Mouse (Mus musculus): ENCODE measurements around the gene Adora1. TPM values are rescaled to one million over a fixed set of nuclear protein-coding genes. Genes with fewer than 3 reads are reported as not detected.

The Adora1 gene
- polyA plus RNA-seq, 1 experiment: not detected

GRCm38 (mm10) chr1:134162510-134163225 is 72.6 kb downstream of the Adora1 start:
- Histone ChIP-seq H3K4me1 (ENCODE audit: control insufficient read depth, insufficient read depth, low read length) (peaks cover 3% of the 10 kb centered on the region; the same call in 1 of the 2 replicates), H3K4me3 (ENCODE audit: insufficient read depth, low read length) (no peak overlapping the region), H3K27ac (ENCODE audit: insufficient read depth, low read depth, low read length) (no peak overlapping the region)
- TF ChIP-seq CTCF (IDR thresholded peaks at IDR 0.05; ENCODE audit: low read depth, low read length): no peak
- TF ChIP-seq POLR2A (IDR thresholded peaks at IDR 0.05; ENCODE audit: borderline replicate concordance, low read depth, low read length): no peak

- no peak overlapping the region for H3K4me3 ChIP-seq (ENCODE audit: insufficient read depth, low read length)
- TF ChIP-seq CTCF (IDR thresholded peaks at IDR 0.05; ENCODE audit: low read depth, low read length) (no peak), POLR2A (IDR thresholded peaks at IDR 0.05; ENCODE audit: borderline replicate concordance, low read depth, low read length) (no peak)
- H3K4me1 ChIP-seq (ENCODE audit: control insufficient read depth, insufficient read depth, low read length): peaks cover 3% of the 10 kb centered on the region; the same call in 1 of the 2 replicates
These were observed 73.8 kb downstream of the Adora1 start for GRCm38 (mm10) chr1:134161399-134161798.

GRCm38 (mm10) chr1:134160404-134160803 is 74.8 kb downstream of the Adora1 start:
- H3K27ac ChIP-seq (ENCODE audit: insufficient read depth, low read depth, low read length): no peak overlapping the region
- no peak overlapping the region for H3K4me3 ChIP-seq (ENCODE audit: insufficient read depth, low read length)
- TF ChIP-seq CTCF (IDR thresholded peaks at IDR 0.05; ENCODE audit: low read depth, low read length): no peak
- TF ChIP-seq POLR2A (IDR thresholded peaks at IDR 0.05; ENCODE audit: borderline replicate concordance, low read depth, low read length): no peak
- peaks cover 3% of the 10 kb centered on the region; the same call in 1 of the 2 replicates for H3K4me1 ChIP-seq (ENCODE audit: control insufficient read depth, insufficient read depth, low read length)

More at GRCm38 (mm10) chr1:134161399-134161798, 73.8 kb downstream of the Adora1 start:
- H3K27ac ChIP-seq (ENCODE audit: insufficient read depth, low read depth, low read length): no peak overlapping the region

GRCm38 (mm10) chr1:134154655-134155054 is 80.6 kb downstream of the Adora1 start:
- H3K4me3 ChIP-seq (ENCODE audit: insufficient read depth, low read length): no peak overlapping the region
- H3K4me1 ChIP-seq (ENCODE audit: control insufficient read depth, insufficient read depth, low read length): no peaks in the 10 kb centered on the region
- no peak overlapping the region for H3K27ac ChIP-seq (ENCODE audit: insufficient read depth, low read depth, low read length)
- TF ChIP-seq POLR2A (IDR thresholded peaks at IDR 0.05; ENCODE audit: borderline replicate concordance, low read depth, low read length): no peak
- TF ChIP-seq CTCF (IDR thresholded peaks at IDR 0.05; ENCODE audit: low read depth, low read length): no peak

GRCm38 (mm10) chr1:134154121-134154520 is 81.1 kb downstream of the Adora1 start:
- no peak overlapping the region for H3K4me3 ChIP-seq (ENCODE audit: insufficient read depth, low read length)
- H3K27ac ChIP-seq (ENCODE audit: insufficient read depth, low read depth, low read length): no peak overlapping the region
- no peaks in the 10 kb centered on the region for H3K4me1 ChIP-seq (ENCODE audit: control insufficient read depth, insufficient read depth, low read length)
- TF ChIP-seq POLR2A (IDR thresholded peaks at IDR 0.05; ENCODE audit: borderline replicate concordance, low read depth, low read length): no peak
- no peak for TF ChIP-seq CTCF (IDR thresholded peaks at IDR 0.05; ENCODE audit: low read depth, low read length)

- Histone ChIP-seq H3K4me3 (ENCODE audit: insufficient read depth, low read length) (no peak overlapping the region), H3K27ac (ENCODE audit: insufficient read depth, low read depth, low read length) (no peak overlapping the region), H3K4me1 (ENCODE audit: control insufficient read depth, insufficient read depth, low read length) (no peaks in the 10 kb centered on the region)
- TF ChIP-seq POLR2A (IDR thresholded peaks at IDR 0.05; ENCODE audit: borderline replicate concordance, low read depth, low read length): no peak
- TF ChIP-seq CTCF (IDR thresholded peaks at IDR 0.05; ENCODE audit: low read depth, low read length): no peak
These were observed 82.3 kb downstream of the Adora1 start for GRCm38 (mm10) chr1:134152626-134153590.

- Histone ChIP-seq H3K27ac (ENCODE audit: insufficient read depth, low read depth, low read length) (no peak overlapping the region), H3K4me1 (ENCODE audit: control insufficient read depth, insufficient read depth, low read length) (no peaks in the 10 kb centered on the region), H3K4me3 (ENCODE audit: insufficient read depth, low read length) (no peak overlapping the region)
- no peak for TF ChIP-seq POLR2A (IDR thresholded peaks at IDR 0.05; ENCODE audit: borderline replicate concordance, low read depth, low read length)
- TF ChIP-seq CTCF (IDR thresholded peaks at IDR 0.05; ENCODE audit: low read depth, low read length): peak; percentile 48
These were observed 83.4 kb downstream of the Adora1 start for GRCm38 (mm10) chr1:134151655-134152412.

- no peaks in the 10 kb centered on the region for H3K4me1 ChIP-seq (ENCODE audit: control insufficient read depth, insufficient read depth, low read length)
- no peak overlapping the region for H3K27ac ChIP-seq (ENCODE audit: insufficient read depth, low read depth, low read length)
- H3K4me3 ChIP-seq (ENCODE audit: insufficient read depth, low read length): no peak overlapping the region
- TF ChIP-seq POLR2A (IDR thresholded peaks at IDR 0.05; ENCODE audit: borderline replicate concordance, low read depth, low read length) (no peak), CTCF (IDR thresholded peaks at IDR 0.05; ENCODE audit: low read depth, low read length) (no peak)
These were observed 84.5 kb downstream of the Adora1 start for GRCm38 (mm10) chr1:134150745-134151144.

GRCm38 (mm10) chr1:134150076-134150475 is 85.2 kb downstream of the Adora1 start:
- no peak for TF ChIP-seq CTCF (IDR thresholded peaks at IDR 0.05; ENCODE audit: low read depth, low read length)
- TF ChIP-seq POLR2A (IDR thresholded peaks at IDR 0.05; ENCODE audit: borderline replicate concordance, low read depth, low read length): no peak
- H3K4me3 ChIP-seq (ENCODE audit: insufficient read depth, low read length): no peak overlapping the region
- no peaks in the 10 kb centered on the region for H3K4me1 ChIP-seq (ENCODE audit: control insufficient read depth, insufficient read depth, low read length)
- no peak overlapping the region for H3K27ac ChIP-seq (ENCODE audit: insufficient read depth, low read depth, low read length)

Other genes with a start within 250 kb of the Adora1 start
- gene Fmod, start 198.2 kb downstream of the Adora1 start, polyA plus RNA-seq (2012; ENCODE audit: insufficient read depth, insufficient read length, missing spikeins): not detected in 2 replicates
- gene Btg2, start 156.3 kb downstream of the Adora1 start, polyA plus RNA-seq (2012; ENCODE audit: insufficient read depth, insufficient read length, missing spikeins): 52.4 and 54.4 TPM in 2 replicates
- gene Chit1, start 124.2 kb downstream of the Adora1 start, polyA plus RNA-seq (2012; ENCODE audit: insufficient read depth, insufficient read length, missing spikeins): not detected in 2 replicates
- gene Chil1, start 53.3 kb downstream of the Adora1 start, polyA plus RNA-seq (2012; ENCODE audit: insufficient read depth, insufficient read length, missing spikeins): not detected in 2 replicates
- gene Mybph, start 42.0 kb downstream of the Adora1 start, polyA plus RNA-seq (2012; ENCODE audit: insufficient read depth, insufficient read length, missing spikeins): not detected in 2 replicates
- gene Myog, start 54.6 kb upstream of the Adora1 start, polyA plus RNA-seq (2012; ENCODE audit: insufficient read depth, insufficient read length, missing spikeins): not detected in 2 replicates
- gene Ppfia4, start 97.5 kb upstream of the Adora1 start, polyA plus RNA-seq (2012; ENCODE audit: insufficient read depth, insufficient read length, missing spikeins): 28.4 and 32.9 TPM in 2 replicates
- 36.6 and 39.4 TPM in 2 replicates for gene Tmem183a, start 126.5 kb upstream of the Adora1 start, polyA plus RNA-seq (2012; ENCODE audit: insufficient read depth, insufficient read length, missing spikeins)
- not detected in 2 replicates for gene 4933406M09Rik, start 150.5 kb upstream of the Adora1 start, polyA plus RNA-seq (2012; ENCODE audit: insufficient read depth, insufficient read length, missing spikeins)
- gene Cyb5r1, start 170.1 kb upstream of the Adora1 start, polyA plus RNA-seq (2012; ENCODE audit: insufficient read depth, insufficient read length, missing spikeins): 74.6 and 81.3 TPM in 2 replicates
- 202 and 213 TPM in 2 replicates for gene Adipor1, start 179.9 kb upstream of the Adora1 start, polyA plus RNA-seq (2012; ENCODE audit: insufficient read depth, insufficient read length, missing spikeins)
- 3.8 and 5.0 TPM in 2 replicates for gene Klhl12, start 220.1 kb upstream of the Adora1 start, polyA plus RNA-seq (2012; ENCODE audit: insufficient read depth, insufficient read length, missing spikeins)

Data from bone marrow macrophage, adult 2 months (primary cell).